Comparison of ENCODE assay signal across 18 mouse cellular contexts in the genomic region with DNA sequence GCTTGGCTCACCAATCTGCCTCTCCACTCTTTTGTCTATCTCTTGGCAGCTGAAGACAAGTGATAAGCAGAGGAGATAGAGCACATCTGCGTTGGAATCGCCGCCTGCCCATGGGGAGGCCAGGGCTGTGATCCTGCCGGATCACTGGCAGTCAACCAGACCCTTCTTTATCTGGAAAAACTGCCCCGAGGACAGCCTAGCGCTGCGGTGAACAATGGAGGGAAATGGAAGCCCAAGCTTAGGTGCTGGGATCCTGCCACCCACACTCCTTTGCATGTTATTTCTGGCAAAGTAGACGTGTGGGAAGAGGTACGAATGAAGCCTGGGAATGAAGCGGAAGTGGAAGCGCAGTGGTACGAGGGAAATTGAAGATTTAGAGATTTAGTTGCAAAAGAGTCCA.
DNase-seq lines count a peak whose midpoint lies in the region; ATAC-seq lines count a peak whose summit lies in the region.
"Had no signal": no experiment of that assay in that cellular context is flagged by ENCODE, and none has a peak within 500 bp of the region (broad histone marks: within the 10 kb centered on the region; RNA-seq: fewer than 3 reads in every experiment).

No protein-coding gene starts in this region.

- 22% methylated on average over 12 of the region's 12 CpGs for WGBS in heart, embryonic 11.5 days (ENCODE audit: insufficient replicate concordance)

- H3K4me1 ChIP-seq in heart, embryonic 11.5 days (ENCODE audit: control insufficient read depth, insufficient read depth, low read length) = peaks cover 8% of the 10 kb centered on the region
- H3K4me1 ChIP-seq: hindbrain, embryonic 15.5 days; limb, embryonic 10.5 days; liver, embryonic 15.5 days had no signal

- H3K27me3 ChIP-seq in heart, embryonic 11.5 days (ENCODE audit: control insufficient read depth, insufficient read depth, low read length) = peaks cover 8% of the 10 kb centered on the region
- H3K27me3 ChIP-seq: hindbrain, embryonic 15.5 days had no signal

- H3K27ac ChIP-seq in heart, embryonic 11.5 days (ENCODE audit: low read depth, low read length) = 0 out of 2 replicates have a peak overlapping the region, but pooled peaks have one; percentile 15
- H3K27ac ChIP-seq: hindbrain, embryonic 15.5 days; limb, embryonic 10.5 days; liver, embryonic 15.5 days had no signal

- no peak overlapping the region for H3K4me3 ChIP-seq in heart, embryonic 11.5 days (ENCODE audit: low read depth, low read length)
- H3K4me3 ChIP-seq: hindbrain, embryonic 15.5 days; limb, embryonic 10.5 days; liver, embryonic 15.5 days; myocyte had no signal

- no peak for ATAC-seq in heart, embryonic 11.5 days (replicated peaks; ENCODE audit: insufficient number of reproducible peaks, low FRiP score, low TSS enrichment)
- no peak for ATAC-seq in granulocyte monocyte progenitor cell, adult 5-6 weeks (replicated peaks; ENCODE audit: poor library complexity, severe bottlenecking)

- H3K36me3 ChIP-seq in heart, embryonic 11.5 days (ENCODE audit: control insufficient read depth, insufficient read depth, low read length) = no peaks in the 10 kb centered on the region
- H3K36me3 ChIP-seq: hindbrain, embryonic 15.5 days; limb, embryonic 10.5 days; liver, embryonic 15.5 days had no signal

- H3K9ac ChIP-seq in heart, embryonic 11.5 days (ENCODE audit: low read depth, low read length) = no peak overlapping the region
- H3K9ac ChIP-seq: hindbrain, embryonic 15.5 days; liver, embryonic 15.5 days had no signal

- no peaks in the 10 kb centered on the region for H3K9me3 ChIP-seq in heart, embryonic 11.5 days (replicated peaks; ENCODE audit: control insufficient read depth, low read length)
- H3K9me3 ChIP-seq: hindbrain, embryonic 15.5 days; limb, embryonic 10.5 days; liver, embryonic 15.5 days had no signal

- peak overlapping the region; percentile 38 for H3K4me2 ChIP-seq in heart, embryonic 11.5 days
- H3K4me2 ChIP-seq: hindbrain, embryonic 15.5 days; liver, embryonic 15.5 days; midbrain, embryonic 11.5 days had no signal

- DNase-seq in adrenal gland, postnatal 10 days = peak; percentile 15
- no peak for DNase-seq in adrenal gland, adult 8-10 months
- peak; percentile 63 for DNase-seq in ovary, adult 18-20 months (ENCODE audit: low spot score)
- DNase-seq in ovary, postnatal 14 days (ENCODE audit: low spot score) = no peak
- DNase-seq in heart, postnatal 36 days = peak; percentile 38 to 49
- DNase-seq in urinary bladder, postnatal 14 days (ENCODE audit: low spot score) = no peak
- DNase-seq: cerebellum, postnatal 25 days; kidney, adult 18-20 months; layer of hippocampus, adult 9-11 months; lung, postnatal 36 days; thymus, postnatal 4 days had no signal

- intact Hi-C loops in heart, postnatal 36 days (cut with DNase I) = no loop called here

Comparison
In these comparisons a context has a peak if more than half of its experiments do, and no peak if none do; other contexts are left out.
1. DNase-seq: peak in adrenal gland, postnatal 10 days (single experiment), ovary, adult 18-20 months (single experiment) and heart, postnatal 36 days (2 of 2); none in adrenal gland, adult 8-10 months (single experiment), ovary, postnatal 14 days (single experiment) and urinary bladder, postnatal 14 days (single experiment).